Mouse (Mus musculus): Measurements from ENCODE around the gene Rap1gap2.

GRCm38 (mm10) chr11:74610545-74611176 is at the start of gene Rap1gap2:
- TF ChIP-seq CTCF (IDR thresholded peaks at IDR 0.05; ENCODE audit: borderline replicate concordance, insufficient read depth, low read depth, low read length) (no peak), POLR2A (IDR thresholded peaks at IDR 0.05; ENCODE audit: borderline replicate concordance, insufficient read depth, low read length) (no peak)

Data from cerebellum, adult 2 months (tissue).